Mouse (Mus musculus): Measurements from ENCODE around the gene Dmgdh. TPM values are rescaled to one million over a fixed set of nuclear protein-coding genes. Genes with fewer than 3 reads are reported as not detected.

Gene Dmgdh
- polyA plus RNA-seq, 1 experiment: 0.04 TPM

- Histone ChIP-seq H3K27me3 (ENCODE audit: control insufficient read depth, insufficient read depth, low read length) (no peaks in the 10 kb centered on the region), H3K36me3 (ENCODE audit: control insufficient read depth, insufficient read depth, low read length) (no peaks in the 10 kb centered on the region), H3K4me1 (ENCODE audit: control insufficient read depth, insufficient read depth, insufficient read length, low read length) (no peaks in the 10 kb centered on the region), H3K4me3 (ENCODE audit: low read depth, low read length) (no peak overlapping the region), H3K27ac (ENCODE audit: insufficient read depth, low read depth, low read length) (no peak overlapping the region)
- TF ChIP-seq CTCF (IDR thresholded peaks at IDR 0.05; ENCODE audit: extremely low read depth, insufficient read length, insufficient replicate concordance, low read depth, low read length): no peak
- TF ChIP-seq POLR2A (IDR thresholded peaks at IDR 0.05; ENCODE audit: low read depth, low read length): no peak
- WGBS: 38% methylated on average over 4 of the region's 4 CpGs
These were observed 31.5 kb downstream of the Dmgdh start for GRCm38 (mm10) chr13:93705697-93706096.

- TF ChIP-seq CTCF (IDR thresholded peaks at IDR 0.05; ENCODE audit: extremely low read depth, insufficient read length, insufficient replicate concordance, low read depth, low read length) (no peak), POLR2A (IDR thresholded peaks at IDR 0.05; ENCODE audit: low read depth, low read length) (no peak)
- Histone ChIP-seq H3K27ac (ENCODE audit: insufficient read depth, low read depth, low read length) (no peak overlapping the region), H3K27me3 (ENCODE audit: control insufficient read depth, insufficient read depth, low read length) (no peaks in the 10 kb centered on the region), H3K4me1 (ENCODE audit: control insufficient read depth, insufficient read depth, insufficient read length, low read length) (no peaks in the 10 kb centered on the region), H3K36me3 (ENCODE audit: control insufficient read depth, insufficient read depth, low read length) (no peaks in the 10 kb centered on the region), H3K4me3 (ENCODE audit: low read depth, low read length) (no peak overlapping the region)
- WGBS: 53% methylated on average over 4 of the region's 4 CpGs
These were observed 33.0 kb downstream of the Dmgdh start for GRCm38 (mm10) chr13:93707271-93707670.

- Histone ChIP-seq H3K27me3 (ENCODE audit: control insufficient read depth, insufficient read depth, low read length) (no peaks in the 10 kb centered on the region), H3K36me3 (ENCODE audit: control insufficient read depth, insufficient read depth, low read length) (no peaks in the 10 kb centered on the region), H3K4me3 (ENCODE audit: low read depth, low read length) (no peak overlapping the region), H3K27ac (ENCODE audit: insufficient read depth, low read depth, low read length) (no peak overlapping the region), H3K4me1 (ENCODE audit: control insufficient read depth, insufficient read depth, insufficient read length, low read length) (no peaks in the 10 kb centered on the region)
- TF ChIP-seq CTCF (IDR thresholded peaks at IDR 0.05; ENCODE audit: extremely low read depth, insufficient read length, insufficient replicate concordance, low read depth, low read length) (no peak), POLR2A (IDR thresholded peaks at IDR 0.05; ENCODE audit: low read depth, low read length) (no peak)
- 83% methylated on average over 4 of the region's 4 CpGs for WGBS
These were observed 36.1 kb downstream of the Dmgdh start for GRCm38 (mm10) chr13:93710325-93710724.

- Histone ChIP-seq H3K27me3 (ENCODE audit: control insufficient read depth, insufficient read depth, low read length) (no peaks in the 10 kb centered on the region), H3K27ac (ENCODE audit: insufficient read depth, low read depth, low read length) (no peak overlapping the region), H3K4me3 (ENCODE audit: low read depth, low read length) (no peak overlapping the region), H3K4me1 (ENCODE audit: control insufficient read depth, insufficient read depth, insufficient read length, low read length) (no peaks in the 10 kb centered on the region), H3K36me3 (ENCODE audit: control insufficient read depth, insufficient read depth, low read length) (no peaks in the 10 kb centered on the region)
- no peak for TF ChIP-seq POLR2A (IDR thresholded peaks at IDR 0.05; ENCODE audit: low read depth, low read length)
- TF ChIP-seq CTCF (IDR thresholded peaks at IDR 0.05; ENCODE audit: extremely low read depth, insufficient read length, insufficient replicate concordance, low read depth, low read length): no peak
- 84% methylated on average over 4 of the region's 4 CpGs for WGBS
These were observed 37.0 kb downstream of the Dmgdh start for GRCm38 (mm10) chr13:93711226-93711625.

GRCm38 (mm10) chr13:93712362-93712761 lies 38.1 kb downstream of the Dmgdh start:
- H3K27ac ChIP-seq (ENCODE audit: insufficient read depth, low read depth, low read length): no peak overlapping the region
- H3K36me3 ChIP-seq (ENCODE audit: control insufficient read depth, insufficient read depth, low read length): no peaks in the 10 kb centered on the region
- no peaks in the 10 kb centered on the region for H3K27me3 ChIP-seq (ENCODE audit: control insufficient read depth, insufficient read depth, low read length)
- 92% methylated on average over 4 of the region's 4 CpGs for WGBS
- TF ChIP-seq POLR2A (IDR thresholded peaks at IDR 0.05; ENCODE audit: low read depth, low read length) (no peak), CTCF (IDR thresholded peaks at IDR 0.05; ENCODE audit: extremely low read depth, insufficient read length, insufficient replicate concordance, low read depth, low read length) (no peak)
- no peaks in the 10 kb centered on the region for H3K4me1 ChIP-seq (ENCODE audit: control insufficient read depth, insufficient read depth, insufficient read length, low read length)
- no peak overlapping the region for H3K4me3 ChIP-seq (ENCODE audit: low read depth, low read length)

- Histone ChIP-seq H3K4me3 (ENCODE audit: low read depth, low read length) (no peak overlapping the region), H3K4me1 (ENCODE audit: control insufficient read depth, insufficient read depth, insufficient read length, low read length) (peaks cover 1% of the 10 kb centered on the region; the same call in 1 of the 2 replicates), H3K27me3 (ENCODE audit: control insufficient read depth, insufficient read depth, low read length) (no peaks in the 10 kb centered on the region), H3K36me3 (ENCODE audit: control insufficient read depth, insufficient read depth, low read length) (no peaks in the 10 kb centered on the region), H3K27ac (ENCODE audit: insufficient read depth, low read depth, low read length) (no peak overlapping the region)
- WGBS: 87% methylated on average over 3 of the region's 3 CpGs
- no peak for TF ChIP-seq CTCF (IDR thresholded peaks at IDR 0.05; ENCODE audit: extremely low read depth, insufficient read length, insufficient replicate concordance, low read depth, low read length)
- TF ChIP-seq POLR2A (IDR thresholded peaks at IDR 0.05; ENCODE audit: low read depth, low read length): no peak
These were observed 39.6 kb downstream of the Dmgdh start for GRCm38 (mm10) chr13:93713826-93714225.

GRCm38 (mm10) chr13:93717113-93717512 lies 42.9 kb downstream of the Dmgdh start:
- Histone ChIP-seq H3K27me3 (ENCODE audit: control insufficient read depth, insufficient read depth, low read length) (no peaks in the 10 kb centered on the region), H3K4me1 (ENCODE audit: control insufficient read depth, insufficient read depth, insufficient read length, low read length) (peaks cover 2% of the 10 kb centered on the region; the same call in 1 of the 2 replicates), H3K4me3 (ENCODE audit: low read depth, low read length) (no peak overlapping the region), H3K36me3 (ENCODE audit: control insufficient read depth, insufficient read depth, low read length) (no peaks in the 10 kb centered on the region), H3K27ac (ENCODE audit: insufficient read depth, low read depth, low read length) (no peak overlapping the region)
- TF ChIP-seq POLR2A (IDR thresholded peaks at IDR 0.05; ENCODE audit: low read depth, low read length) (no peak), CTCF (IDR thresholded peaks at IDR 0.05; ENCODE audit: extremely low read depth, insufficient read length, insufficient replicate concordance, low read depth, low read length) (no peak)
- WGBS: 63% methylated on average over 7 of the region's 7 CpGs

Data from small intestine, adult 2 months (tissue).